Mouse (Mus musculus) spleen, adult 2 months (tissue): ENCODE results near the gene Tldc2.

ENCODE experiments used
- CTCF ChIP-seq: fragments of 200-500 bp; IDR thresholded peaks from 2 replicates; pipeline ENCODE4 v1.5.1; 2011; ENCODE audit warnings: mild to moderate bottlenecking, inconsistent platforms; ENCODE audit not compliant: insufficient read depth, insufficient read length, insufficient replicate concordance; ENCODE audit errors: extremely low read depth
- POLR2A ChIP-seq: fragments of 200-500 bp; IDR thresholded peaks from 2 replicates; pipeline ENCODE4 v1.6.1; 2011; ENCODE audit warnings: low read depth, low read length, inconsistent platforms

DNA sequence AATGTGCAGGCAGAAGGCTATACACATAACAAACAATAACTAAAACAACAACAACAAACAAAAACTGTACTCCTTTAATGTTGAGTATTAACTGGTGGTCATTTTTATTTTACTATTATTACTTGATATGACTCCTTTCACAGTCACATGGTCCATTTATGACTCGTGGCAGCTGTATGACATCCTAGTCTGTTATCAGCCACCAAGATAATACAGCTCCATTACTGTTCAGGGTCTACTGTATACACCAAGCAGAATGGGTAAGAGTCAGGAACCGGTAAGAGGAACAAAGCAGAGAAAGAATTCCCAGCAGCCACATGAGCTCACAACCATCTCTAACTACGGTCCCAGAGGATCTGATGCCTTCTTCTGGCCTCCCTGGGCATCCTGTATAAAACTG, 38.4 kb downstream of the Tldc2 start:
- no peak for TF ChIP-seq POLR2A
- TF ChIP-seq CTCF: no peak
